Mouse (Mus musculus): ENCODE measurements around the gene Pigq. TPM values are rescaled to one million over a fixed set of nuclear protein-coding genes. Genes with fewer than 3 reads are reported as not detected.

Pigq gene
- polyA plus RNA-seq (2014; fragmentation: Nextera tagmentation; extraction: Ambion mirVana), result 47.2 and 50.9 TPM in 2 replicates

DNA sequence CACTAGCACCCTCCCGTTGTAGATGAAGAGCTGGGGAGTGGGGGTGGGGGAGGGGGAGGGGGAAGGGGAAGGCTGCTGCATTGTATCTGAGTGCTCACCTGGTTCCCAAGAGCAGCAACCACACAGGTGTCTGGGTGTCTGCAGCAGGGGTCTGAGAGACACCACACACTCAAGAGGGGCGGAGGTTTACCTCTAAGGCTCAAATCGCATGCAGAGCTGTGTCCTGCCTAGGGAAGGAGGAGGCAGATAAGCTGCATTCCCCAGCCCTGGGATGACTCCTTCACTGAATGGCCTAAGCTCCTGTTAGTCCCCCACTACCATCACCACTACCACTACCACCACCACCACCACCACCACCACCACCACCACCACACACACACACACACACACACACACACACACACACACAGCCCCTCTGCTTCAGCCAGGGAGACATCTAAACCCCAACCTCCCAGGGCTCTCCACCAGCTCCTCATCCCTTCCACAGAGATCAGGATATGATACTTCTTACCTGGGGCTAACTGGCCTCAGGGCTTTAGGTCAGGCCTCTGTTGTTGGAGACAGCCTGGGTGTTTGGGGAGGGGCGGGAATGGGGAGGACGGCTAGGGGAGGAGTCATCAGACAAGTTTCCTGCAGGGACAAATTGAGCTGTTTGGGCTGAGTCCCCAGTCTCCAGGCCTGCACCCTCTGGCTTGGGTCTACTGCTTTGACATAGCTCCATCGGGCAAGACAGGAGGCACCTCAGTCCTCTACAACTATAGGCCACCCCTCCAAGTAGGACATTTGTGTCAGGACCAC lies at the start of gene Pigq, which contains the start of gene Nhlrc4:
Gene Pigq, minus strand, starts transcription at position 571 of the 798 bp plus-strand sequence.
Gene Nhlrc4, minus strand, starts transcription at position 596 of the 798 bp plus-strand sequence.
- H3K4me1 ChIP-seq (ENCODE audit: control insufficient read depth, insufficient read depth, low read length), result peaks cover 7% of the 10 kb centered on the region
- H3K36me3 ChIP-seq (ENCODE audit: control insufficient read depth, insufficient read depth, low read length), result no peaks in the 10 kb centered on the region
- no peaks in the 10 kb centered on the region for H3K27me3 ChIP-seq (ENCODE audit: control insufficient read depth, insufficient read depth, low read length)
- no peak for DNase-seq (ENCODE audit: low spot score, missing footprints)
- no peak within 1 kb of the TSS for H3K27ac ChIP-seq (ENCODE audit: low read depth, low read length)
- ATAC-seq (ENCODE audit: low FRiP score), result no peak
- no peak within 1 kb of the TSS for H3K4me2 ChIP-seq
- WGBS, result 50% methylated on average over 6 of the region's 6 CpGs
- H3K4me3 ChIP-seq (ENCODE audit: low read depth, low read length), result no peak within 1 kb of the TSS
- H3K9me3 ChIP-seq (ENCODE audit: control insufficient read depth, low read length), result no peaks in the 10 kb centered on the region
- no peak within 1 kb of the TSS for H3K9ac ChIP-seq (ENCODE audit: low read length)

DNA sequence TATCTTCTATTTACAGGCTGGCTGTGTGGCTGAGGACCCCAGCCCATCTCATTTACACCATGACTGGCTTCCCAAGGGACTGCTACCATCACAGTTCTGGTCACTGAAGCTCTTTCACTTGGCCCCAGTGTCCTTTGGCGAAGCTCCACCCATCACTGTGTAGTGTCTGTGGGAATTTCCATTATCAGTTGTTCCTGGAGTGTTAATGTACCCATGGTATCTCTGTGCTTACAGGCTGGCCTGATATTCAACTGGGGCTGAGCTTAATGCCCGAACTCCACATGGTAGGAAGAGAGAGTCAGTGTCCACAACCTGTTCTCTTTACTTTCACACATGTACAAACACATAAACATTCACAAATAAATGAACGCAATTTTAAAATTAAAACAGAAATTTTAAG lies 48.8 kb upstream of the Pigq start:
- WGBS, result 88% methylated on average over 3 of the region's 3 CpGs
- Histone ChIP-seq H3K36me3 (ENCODE audit: control insufficient read depth, insufficient read depth, low read length) (peaks cover 15% of the 10 kb centered on the region), H3K4me3 (ENCODE audit: low read depth, low read length) (no peak overlapping the region), H3K4me1 (ENCODE audit: control insufficient read depth, insufficient read depth, low read length) (no peaks in the 10 kb centered on the region), H3K9ac (ENCODE audit: low read length) (no peak overlapping the region), H3K9me3 (ENCODE audit: control insufficient read depth, low read length) (no peaks in the 10 kb centered on the region), H3K27me3 (ENCODE audit: control insufficient read depth, insufficient read depth, low read length) (no peaks in the 10 kb centered on the region), H3K27ac (ENCODE audit: low read depth, low read length) (no peak overlapping the region), H3K4me2 (no peak overlapping the region)
- DNase-seq (ENCODE audit: low spot score, missing footprints), result no peak
- no peak for ATAC-seq (ENCODE audit: low FRiP score)

DNA sequence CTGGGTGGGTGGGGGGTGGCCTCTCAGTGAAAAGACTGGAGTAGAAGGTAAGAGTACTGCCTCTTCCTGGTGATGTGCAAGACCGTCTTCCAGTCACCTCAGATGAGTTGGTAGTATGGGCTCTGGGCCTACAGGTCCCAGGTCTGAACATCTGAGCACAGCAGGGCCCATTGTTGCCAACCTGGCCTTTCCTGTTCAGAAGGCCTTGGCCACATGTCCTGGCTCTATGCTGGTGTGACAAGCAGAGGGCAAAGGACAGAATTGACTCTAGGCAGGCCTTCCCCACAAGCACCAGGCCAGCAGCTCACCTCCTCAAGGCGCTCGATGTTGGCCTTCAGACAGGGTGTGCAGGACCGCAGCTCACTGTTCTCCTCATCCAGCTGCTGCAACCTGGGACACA lies 47.5 kb upstream of the Pigq start:
- WGBS, result 100% methylated on average over 4 of the region's 4 CpGs
- H3K27ac ChIP-seq (ENCODE audit: low read depth, low read length), result no peak overlapping the region
- H3K4me2 ChIP-seq, result no peak overlapping the region
- no peaks in the 10 kb centered on the region for H3K4me1 ChIP-seq (ENCODE audit: control insufficient read depth, insufficient read depth, low read length)
- no peak overlapping the region for H3K9ac ChIP-seq (ENCODE audit: low read length)
- no peaks in the 10 kb centered on the region for H3K27me3 ChIP-seq (ENCODE audit: control insufficient read depth, insufficient read depth, low read length)
- H3K4me3 ChIP-seq (ENCODE audit: low read depth, low read length), result no peak overlapping the region
- H3K36me3 ChIP-seq (ENCODE audit: control insufficient read depth, insufficient read depth, low read length), result peaks cover 15% of the 10 kb centered on the region
- no peaks in the 10 kb centered on the region for H3K9me3 ChIP-seq (ENCODE audit: control insufficient read depth, low read length)
- ATAC-seq (ENCODE audit: low FRiP score), result no peak
- no peak for DNase-seq (ENCODE audit: low spot score, missing footprints)

DNA sequence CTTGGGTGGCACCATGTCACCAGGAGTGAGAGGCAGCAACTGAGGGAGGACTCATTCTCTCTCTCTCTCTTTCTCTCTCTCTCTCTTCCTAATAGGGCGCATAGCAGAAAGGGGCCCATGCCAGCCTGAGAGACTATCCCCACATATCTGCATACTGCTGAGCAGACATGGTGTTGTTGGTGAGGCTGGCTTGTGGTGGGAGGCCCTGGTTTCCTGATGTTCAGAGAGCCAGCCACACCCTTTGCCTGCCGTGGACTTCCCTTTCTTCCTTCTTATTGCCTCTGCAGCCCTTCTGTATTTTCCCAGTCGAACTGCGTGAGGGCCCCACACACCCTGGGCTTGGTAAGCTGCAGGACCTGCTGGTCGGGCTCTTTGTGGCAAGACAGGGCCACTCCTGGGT lies 45.6 kb upstream of the Pigq start:
- 95% methylated on average over 5 of the region's 5 CpGs for WGBS
- Histone ChIP-seq H3K9me3 (ENCODE audit: control insufficient read depth, low read length) (no peaks in the 10 kb centered on the region), H3K4me3 (ENCODE audit: low read depth, low read length) (no peak overlapping the region), H3K27ac (ENCODE audit: low read depth, low read length) (no peak overlapping the region), H3K9ac (ENCODE audit: low read length) (no peak overlapping the region), H3K36me3 (ENCODE audit: control insufficient read depth, insufficient read depth, low read length) (peaks cover 15% of the 10 kb centered on the region), H3K4me2 (no peak overlapping the region), H3K4me1 (ENCODE audit: control insufficient read depth, insufficient read depth, low read length) (no peaks in the 10 kb centered on the region), H3K27me3 (ENCODE audit: control insufficient read depth, insufficient read depth, low read length) (no peaks in the 10 kb centered on the region)
- no peak for DNase-seq (ENCODE audit: low spot score, missing footprints)
- ATAC-seq (ENCODE audit: low FRiP score), result no peak

DNA sequence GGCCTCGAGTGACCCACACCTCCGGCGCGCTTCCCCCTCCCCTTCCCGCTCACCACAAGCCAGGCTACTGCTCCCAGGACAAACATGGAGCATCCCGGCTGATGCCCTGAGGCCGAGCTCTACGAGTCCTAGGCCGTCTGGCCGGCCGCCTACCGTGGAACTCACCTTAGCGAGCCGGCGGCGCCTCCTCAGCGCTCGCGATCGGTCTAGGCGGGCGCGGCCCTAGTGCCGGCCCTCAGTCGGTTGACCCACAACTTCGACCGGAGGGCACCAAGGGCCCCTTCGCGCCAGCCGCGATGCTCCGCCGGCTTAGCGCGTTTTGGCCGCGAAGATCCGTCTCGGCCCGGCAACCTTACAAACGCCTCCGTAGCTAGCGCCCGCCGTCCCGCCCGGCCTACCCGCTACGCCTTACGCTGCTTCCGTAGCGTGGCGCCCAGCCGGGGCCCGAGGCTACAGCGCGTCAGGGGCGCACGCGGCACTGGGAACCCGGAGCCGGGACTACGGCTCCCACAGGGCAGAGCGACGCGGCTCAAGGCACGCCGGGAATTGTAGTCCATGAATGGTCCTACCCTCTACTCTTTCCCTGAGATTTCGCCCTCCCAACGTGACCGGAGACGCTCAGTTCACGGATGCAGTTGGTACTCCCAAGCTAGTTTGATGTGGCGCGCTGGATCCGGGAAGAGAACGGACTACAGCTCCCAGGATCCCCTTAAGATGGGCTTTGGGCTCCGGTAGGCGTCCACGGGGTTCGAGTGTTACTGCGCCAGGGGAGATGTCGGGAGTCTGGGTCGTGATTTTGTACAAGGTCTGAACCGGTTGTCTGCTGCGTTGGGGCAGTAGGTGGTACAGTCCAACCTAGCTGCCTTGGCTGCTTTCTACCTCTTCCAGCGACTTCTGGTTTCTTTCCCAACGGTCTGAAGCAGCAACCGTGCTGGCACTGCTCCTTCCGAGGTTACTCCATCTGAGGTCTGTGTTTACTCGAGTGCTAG lies 40.9 kb upstream of the Pigq start, which contains the start of gene Capn15:
Gene Capn15, minus strand, starts transcription at position 491 of the 989 bp plus-strand sequence.
- H3K4me2 ChIP-seq, result peak within 1 kb of the TSS; percentile 93
- no peaks in the 10 kb centered on the region for H3K27me3 ChIP-seq (ENCODE audit: control insufficient read depth, insufficient read depth, low read length)
- peak; percentile 99 for ATAC-seq (ENCODE audit: low FRiP score)
- peak within 1 kb of the TSS; percentile 93 for H3K9ac ChIP-seq (ENCODE audit: low read length)
- peaks cover 6% of the 10 kb centered on the region for H3K36me3 ChIP-seq (ENCODE audit: control insufficient read depth, insufficient read depth, low read length)
- H3K4me3 ChIP-seq (ENCODE audit: low read depth, low read length), result peak within 1 kb of the TSS; percentile 81
- WGBS, result under 1% methylated on average over 91 of the region's 91 CpGs
- H3K4me1 ChIP-seq (ENCODE audit: control insufficient read depth, insufficient read depth, low read length), result peaks cover 10% of the 10 kb centered on the region
- H3K27ac ChIP-seq (ENCODE audit: low read depth, low read length), result peak within 1 kb of the TSS; percentile 83
- DNase-seq (ENCODE audit: low spot score, missing footprints), result peak; percentile 99
- no peaks in the 10 kb centered on the region for H3K9me3 ChIP-seq (ENCODE audit: control insufficient read depth, low read length)

DNA sequence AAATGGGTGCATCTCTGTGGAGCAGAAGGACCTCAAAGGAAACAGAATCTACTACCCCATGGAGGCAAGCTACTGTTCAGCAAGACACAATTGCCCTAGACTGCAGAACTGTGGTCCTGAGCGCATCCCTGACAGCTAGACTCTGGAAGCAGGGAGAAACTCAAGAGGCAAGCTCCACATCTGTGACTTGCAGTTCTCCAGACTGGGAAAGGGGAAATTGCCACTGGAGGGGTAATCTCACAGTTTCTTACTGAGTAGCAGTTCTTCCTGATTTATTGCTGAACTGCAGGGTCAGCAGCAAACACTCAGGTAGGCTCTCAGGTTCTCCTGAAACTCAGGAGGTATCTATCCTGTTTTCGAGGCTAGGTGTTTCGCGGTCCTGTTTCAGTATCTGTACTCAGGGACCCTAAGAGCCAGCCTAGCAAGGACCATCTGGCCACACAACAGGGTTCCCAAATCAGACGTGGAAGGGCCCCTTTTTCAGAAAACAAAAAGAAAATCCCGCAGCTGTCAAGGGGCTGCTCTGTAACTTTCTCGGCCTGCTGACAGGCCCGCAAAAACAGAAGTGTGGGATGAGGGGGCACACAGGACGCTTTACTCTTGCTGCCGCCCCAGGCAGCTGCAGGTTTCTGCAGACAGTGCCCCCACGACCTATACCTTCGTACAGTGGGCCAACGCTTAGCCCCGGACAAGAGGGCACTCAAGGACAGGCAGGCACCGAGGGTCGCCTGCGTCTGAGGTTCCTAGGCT lies 40.0 kb upstream of the Pigq start:
- ATAC-seq (ENCODE audit: low FRiP score), result no peak

DNA sequence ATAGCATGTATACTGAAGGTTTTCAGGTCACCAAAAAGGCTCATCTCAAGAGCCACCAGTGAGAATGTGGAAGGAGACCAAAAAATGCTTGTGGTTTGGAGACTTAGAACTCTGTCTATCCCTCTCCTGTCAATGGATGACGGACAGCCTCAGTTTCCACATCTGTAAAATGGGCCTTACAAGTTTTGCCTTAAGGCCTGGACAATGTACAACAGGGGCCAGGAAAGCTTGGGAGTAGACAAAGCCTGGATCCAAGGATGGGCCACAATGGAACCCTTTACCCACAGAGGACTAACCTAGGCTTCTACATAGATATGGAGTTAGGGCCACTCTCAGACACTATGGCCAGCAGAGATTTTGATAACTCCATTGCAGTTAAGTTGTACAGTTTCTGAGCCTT lies 39.3 kb upstream of the Pigq start:
- 95% methylated on average over 1 of the region's 1 CpGs for WGBS
- Histone ChIP-seq H3K36me3 (ENCODE audit: control insufficient read depth, insufficient read depth, low read length) (no peaks in the 10 kb centered on the region; the same call in 1 of the 2 replicates), H3K9ac (ENCODE audit: low read length) (peak overlapping the region; percentile 93; the same call in 1 of the 2 replicates), H3K4me2 (peak overlapping the region; percentile 93), H3K27me3 (ENCODE audit: control insufficient read depth, insufficient read depth, low read length) (no peaks in the 10 kb centered on the region), H3K4me3 (ENCODE audit: low read depth, low read length) (peak overlapping the region; percentile 81), H3K27ac (ENCODE audit: low read depth, low read length) (no peak overlapping the region), H3K4me1 (ENCODE audit: control insufficient read depth, insufficient read depth, low read length) (peaks cover 10% of the 10 kb centered on the region), H3K9me3 (ENCODE audit: control insufficient read depth, low read length) (no peaks in the 10 kb centered on the region)
- ATAC-seq (ENCODE audit: low FRiP score), result no peak
- no peak for DNase-seq (ENCODE audit: low spot score, missing footprints)

More for the DNA sequence above, 40.0 kb upstream of the Pigq start:
- no peaks in the 10 kb centered on the region for H3K27me3 ChIP-seq (ENCODE audit: control insufficient read depth, insufficient read depth, low read length)
- H3K4me1 ChIP-seq (ENCODE audit: control insufficient read depth, insufficient read depth, low read length), result peaks cover 10% of the 10 kb centered on the region
- H3K9ac ChIP-seq (ENCODE audit: low read length), result peak overlapping the region; percentile 93
- no peak for DNase-seq (ENCODE audit: low spot score, missing footprints)
- WGBS, result 12% methylated on average over 17 of the region's 17 CpGs
- H3K9me3 ChIP-seq (ENCODE audit: control insufficient read depth, low read length), result no peaks in the 10 kb centered on the region
- peak overlapping the region; percentile 83 for H3K27ac ChIP-seq (ENCODE audit: low read depth, low read length)
- H3K4me3 ChIP-seq (ENCODE audit: low read depth, low read length), result peak overlapping the region; percentile 81
- H3K36me3 ChIP-seq (ENCODE audit: control insufficient read depth, insufficient read depth, low read length), result no peaks in the 10 kb centered on the region; the same call in 1 of the 2 replicates
- H3K4me2 ChIP-seq, result peak overlapping the region; percentile 93

DNA sequence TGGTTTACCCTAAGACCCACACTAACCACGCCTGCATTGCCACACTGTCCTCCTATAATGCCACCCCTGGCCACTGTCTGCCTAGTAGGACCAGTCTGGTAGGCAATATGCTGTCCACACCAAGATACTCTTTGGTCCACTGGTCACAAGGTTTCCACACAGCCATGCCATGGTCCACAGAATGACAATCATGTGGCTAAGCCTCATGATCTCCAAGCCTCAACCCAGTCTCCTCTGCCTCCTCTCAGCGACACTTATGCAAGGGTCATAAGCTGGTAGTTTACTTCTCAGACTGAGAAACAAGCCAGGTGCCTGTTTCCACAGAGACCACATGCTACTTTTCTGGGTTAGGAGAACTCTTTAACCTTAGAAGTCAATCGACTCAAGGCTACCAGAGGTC lies 38.2 kb upstream of the Pigq start:
- H3K4me3 ChIP-seq (ENCODE audit: low read depth, low read length), result no peak overlapping the region
- H3K36me3 ChIP-seq (ENCODE audit: control insufficient read depth, insufficient read depth, low read length), result no peaks in the 10 kb centered on the region
- DNase-seq (ENCODE audit: low spot score, missing footprints) (no peak), ATAC-seq (ENCODE audit: low FRiP score) (no peak)
- 97% methylated on average over 3 of the region's 3 CpGs for WGBS
- no peaks in the 10 kb centered on the region for H3K27me3 ChIP-seq (ENCODE audit: control insufficient read depth, insufficient read depth, low read length)
- no peak overlapping the region for H3K4me2 ChIP-seq
- no peak overlapping the region for H3K9ac ChIP-seq (ENCODE audit: low read length)
- peaks cover 10% of the 10 kb centered on the region for H3K4me1 ChIP-seq (ENCODE audit: control insufficient read depth, insufficient read depth, low read length)
- H3K27ac ChIP-seq (ENCODE audit: low read depth, low read length), result no peak overlapping the region
- H3K9me3 ChIP-seq (ENCODE audit: control insufficient read depth, low read length), result no peaks in the 10 kb centered on the region
